ENCODE assay signal across 23 mouse cellular contexts in genomic region chr13:109491829-109492228, GRCm38 (mm10).
DNase-seq lines count a peak whose midpoint lies in the region; ATAC-seq lines count a peak whose summit lies in the region.
"Had no signal": no experiment of that assay in that cellular context is flagged by ENCODE, and none has a peak within 500 bp of the region (broad histone marks: within the 10 kb centered on the region; RNA-seq: fewer than 3 reads in every experiment).

No protein-coding gene starts in this region.

- peak; percentile 14; the same call in 1 of the 2 replicates for ATAC-seq in hindbrain, embryonic 15.5 days (ENCODE audit: low FRiP score, low read depth)
- no peak; the same call in 1 of the 2 replicates for ATAC-seq in hindbrain, embryonic 11.5 days (ENCODE audit: low FRiP score)
- ATAC-seq in granulocyte monocyte progenitor cell, adult 5-6 weeks (replicated peaks; ENCODE audit: poor library complexity, severe bottlenecking): peak; percentile 59
- ATAC-seq: CD4-positive, CD25-positive, alpha-beta regulatory T cell, adult 4 months; forebrain, embryonic 15.5 days; hindbrain, embryonic 16.5 days; intestine, embryonic 15.5 days; Patski had no signal

- no peak for DNase-seq in hindbrain, embryonic 11.5 days (ENCODE audit: low spot score)
- DNase-seq in 416B (ENCODE audit: low read depth) (peak; percentile 10), MEL-GATA-1-ER (ENCODE audit: extremely low read depth, low read depth) (peak; percentile 16)
- no peak for DNase-seq in cerebellum, postnatal 4 days (ENCODE audit: low spot score in 2 of 2)
- DNase-seq in adrenal gland, postnatal 25 days: no peak
- DNase-seq: adrenal gland, postnatal 10 days; cerebellum, adult 11-12 months; cerebellum, adult 8-10 months; cerebellum, postnatal 36 days; gastrocnemius, postnatal 10 days; gastrocnemius, postnatal 36 days; heart, adult 11 months; kidney, adult 11 months had no signal

- no peak overlapping the region for H3K9ac ChIP-seq in hindbrain, embryonic 15.5 days
- H3K9ac ChIP-seq in hindbrain, embryonic 11.5 days (ENCODE audit: low read depth, low read length): no peak overlapping the region
- H3K9ac ChIP-seq: embryonic facial prominence, embryonic 12.5 days; embryonic facial prominence, embryonic 15.5 days; forebrain, embryonic 15.5 days; intestine, embryonic 15.5 days had no signal

- no peak overlapping the region for H3K4me2 ChIP-seq in hindbrain, embryonic 15.5 days
- H3K4me2 ChIP-seq in hindbrain, embryonic 11.5 days (replicated peaks; ENCODE audit: low read depth, low read length): no peak overlapping the region
- H3K4me2 ChIP-seq: embryonic facial prominence, embryonic 12.5 days; embryonic facial prominence, embryonic 15.5 days; forebrain, embryonic 15.5 days; heart, embryonic 11.5 days; intestine, embryonic 15.5 days had no signal

- peaks cover 18% of the 10 kb centered on the region for H3K4me1 ChIP-seq in hindbrain, embryonic 15.5 days (replicated peaks)
- H3K4me1 ChIP-seq in hindbrain, embryonic 11.5 days (replicated peaks; ENCODE audit: control insufficient read depth, insufficient read depth, low read length): no peaks in the 10 kb centered on the region
- H3K4me1 ChIP-seq: embryonic facial prominence, embryonic 12.5 days; intestine, embryonic 15.5 days had no signal

- no peaks in the 10 kb centered on the region for H3K36me3 ChIP-seq in hindbrain, embryonic 15.5 days
- H3K36me3 ChIP-seq in hindbrain, embryonic 11.5 days (ENCODE audit: control insufficient read depth, insufficient read depth, low read length): no peaks in the 10 kb centered on the region
- H3K36me3 ChIP-seq: embryonic facial prominence, embryonic 12.5 days; embryonic facial prominence, embryonic 15.5 days; forebrain, embryonic 15.5 days; intestine, embryonic 15.5 days had no signal

- no peak overlapping the region for H3K27ac ChIP-seq in hindbrain, embryonic 15.5 days (replicated peaks)
- no peak overlapping the region for H3K27ac ChIP-seq in hindbrain, embryonic 11.5 days (ENCODE audit: low read depth, low read length)
- H3K27ac ChIP-seq: embryonic facial prominence, embryonic 12.5 days; embryonic facial prominence, embryonic 15.5 days; forebrain, embryonic 15.5 days; intestine, embryonic 15.5 days had no signal

- no peaks in the 10 kb centered on the region for H3K9me3 ChIP-seq in hindbrain, embryonic 15.5 days
- no peaks in the 10 kb centered on the region for H3K9me3 ChIP-seq in hindbrain, embryonic 11.5 days (ENCODE audit: control insufficient read depth, low read length)
- H3K9me3 ChIP-seq: embryonic facial prominence, embryonic 12.5 days; embryonic facial prominence, embryonic 15.5 days; forebrain, embryonic 15.5 days; intestine, embryonic 15.5 days had no signal

- no peaks in the 10 kb centered on the region for H3K27me3 ChIP-seq in hindbrain, embryonic 15.5 days
- no peaks in the 10 kb centered on the region for H3K27me3 ChIP-seq in hindbrain, embryonic 11.5 days (ENCODE audit: control insufficient read depth, insufficient read depth, low read length)
- H3K27me3 ChIP-seq: embryonic facial prominence, embryonic 12.5 days; embryonic facial prominence, embryonic 15.5 days; forebrain, embryonic 15.5 days; intestine, embryonic 15.5 days; Patski had no signal

- WGBS in hindbrain, embryonic 15.5 days: 47% methylated on average over 4 of the region's 4 CpGs
- WGBS in hindbrain, embryonic 11.5 days: 45% methylated on average over 4 of the region's 4 CpGs

- H3K4me3 ChIP-seq in hindbrain, embryonic 15.5 days: no peak overlapping the region
- no peak overlapping the region for H3K4me3 ChIP-seq in hindbrain, embryonic 11.5 days (ENCODE audit: low read depth, low read length)
- H3K4me3 ChIP-seq: embryonic facial prominence, embryonic 12.5 days; embryonic facial prominence, embryonic 15.5 days; forebrain, embryonic 15.5 days; intestine, embryonic 15.5 days had no signal

Comparison
In these comparisons a context has a peak if more than half of its experiments do, and no peak if none do; other contexts are left out.
1. DNase-seq: peak in 416B (single experiment) and MEL-GATA-1-ER (single experiment); none in hindbrain, embryonic 11.5 days (single experiment), cerebellum, postnatal 4 days (0 of 2) and adrenal gland, postnatal 25 days (single experiment).